Mouse (Mus musculus) intestine, postnatal 0 days (tissue): ENCODE data around the gene Dnajc8. TPM values are rescaled to one million over a fixed set of nuclear protein-coding genes. Genes with fewer than 3 reads are reported as not detected.
A peak's percentile ranks its signal among the peaks of the same experiment; 100 is the strongest.

Source experiments
- ATAC-seq: fragments of 200-750 bp; cut with Nextera tagmentation; 2 replicates; pipeline ENCODE4 v1.8.0; 2017; ENCODE audit warnings: mild to moderate bottlenecking, moderate TSS enrichment, moderate library complexity
- H3K27ac ChIP-seq: fragments of 300-500 bp; sonication (generic); 2 replicates; pipeline ENCODE4 v1.5.1; 2014; ENCODE audit warnings: mild to moderate bottlenecking, low read depth, low read length, moderate library complexity
- H3K27me3 ChIP-seq: fragments of 300-500 bp; sonication (generic); replicated peaks from 2 replicates; pipeline ENCODE4 v1.6.1; 2014; ENCODE audit warnings: low read length, mixed read lengths; ENCODE audit not compliant: control insufficient read depth, insufficient read depth
- H3K36me3 ChIP-seq: fragments of 300-500 bp; sonication (generic); 2 replicates; pipeline ENCODE4 v1.6.1; 2014; ENCODE audit warnings: mild to moderate bottlenecking, moderate library complexity; ENCODE audit not compliant: control insufficient read depth, insufficient read depth
- H3K4me1 ChIP-seq: fragments of 300-500 bp; sonication (generic); replicated peaks from 2 replicates; pipeline ENCODE4 v1.6.1; 2014; ENCODE audit warnings: antibody characterized with exemption, low read length, mixed read lengths; ENCODE audit not compliant: control insufficient read depth, insufficient read depth
- H3K4me2 ChIP-seq: fragments of 300-500 bp; sonication (generic); replicated peaks from 2 replicates; pipeline ENCODE4 v1.6.1; 2014; ENCODE audit warnings: low read depth, mild to moderate bottlenecking, moderate library complexity
- H3K4me3 ChIP-seq: fragments of 300-500 bp; sonication (generic); 2 replicates; pipeline ENCODE4 v1.5.1; 2014; ENCODE audit warnings: low read depth, low read length
- H3K9ac ChIP-seq: fragments of 300-500 bp; sonication (generic); 2 replicates; pipeline ENCODE4 v1.6.1; 2014; ENCODE audit warnings: mild to moderate bottlenecking, low read depth, low read length
- H3K9me3 ChIP-seq: fragments of 300-500 bp; sonication (generic); 2 replicates; pipeline ENCODE4 v1.6.1; 2016; ENCODE audit warnings: mixed run types; ENCODE audit not compliant: control insufficient read depth
- CTCF ChIP-seq: sonication (generic); IDR thresholded peaks from 2 replicates; pipeline ENCODE4 v1.5.1; 2016; ENCODE audit warnings: low read depth, mild to moderate bottlenecking, control low read depth, antibody characterized with exemption, moderate library complexity
- WGBS: fragments of 180-500 bp; shearing (Covaris S2); extraction: QIAGEN DNeasy Blood & Tissue Kit; methylation state at CpG from one replicate; pipeline ENCODE4 v1.1.7; 2014; 5-methylcytosine and 5-hydroxymethylcytosine counted together
- polyA plus RNA-seq: library from polyadenylated mRNA; unstranded; fragments of >200 nt; fragmentation: Nextera tagmentation; extraction: Ambion mirVana; gene quantifications from 2 replicates; pipeline ENCODE4 v1.2.1, GENCODE M21; 2015

Dnajc8 gene
- polyA plus RNA-seq, 1 experiment from 2014 or later, result 119 TPM

DNA sequence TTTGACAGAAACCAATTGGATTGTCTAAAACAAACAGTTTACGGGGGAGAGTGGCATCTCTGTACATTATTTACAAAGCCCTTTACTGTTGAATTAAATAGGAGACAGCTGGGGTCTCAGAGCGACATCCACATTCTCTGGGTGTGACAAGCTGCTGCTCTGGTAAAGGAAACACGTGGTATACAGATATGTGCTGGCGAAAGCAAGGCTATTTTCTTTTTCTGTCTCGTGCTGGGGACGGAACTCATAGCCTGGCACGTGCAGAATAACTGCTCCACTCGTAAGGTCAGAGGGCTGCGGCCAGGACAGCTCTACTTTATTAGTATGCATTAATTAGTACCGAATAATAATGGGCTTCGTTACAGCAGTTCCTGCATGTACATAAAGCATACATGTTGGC, 38.0 kb downstream of the Dnajc8 start:
- WGBS, result 45% methylated on average over 11 of the region's 11 CpGs
- ATAC-seq, result no peak

GRCm38 (mm10) chr4:132574809-132575347, 39.5 kb downstream of the Dnajc8 start:
- no peak for TF ChIP-seq CTCF
- Histone ChIP-seq H3K9ac (no peak overlapping the region), H3K4me1 (peaks cover 4% of the 10 kb centered on the region; the same call in 1 of the 2 replicates), H3K4me2 (no peak overlapping the region), H3K4me3 (no peak overlapping the region), H3K36me3 (no peaks in the 10 kb centered on the region), H3K9me3 (no peaks in the 10 kb centered on the region), H3K27ac (no peak overlapping the region), H3K27me3 (no peaks in the 10 kb centered on the region)
- whole genome bisulfite sequencing, result 88% methylated on average over 1 of the region's 1 CpGs
- no peak for ATAC-seq

More for the DNA sequence above, 38.0 kb downstream of the Dnajc8 start:
- Histone ChIP-seq H3K4me1 (peaks cover 4% of the 10 kb centered on the region; the same call in 1 of the 2 replicates), H3K4me3 (no peak overlapping the region), H3K9ac (no peak overlapping the region), H3K4me2 (0 out of 2 replicates have a peak overlapping the region, but pooled peaks have one; percentile 2), H3K36me3 (no peaks in the 10 kb centered on the region), H3K27ac (no peak overlapping the region), H3K9me3 (no peaks in the 10 kb centered on the region), H3K27me3 (no peaks in the 10 kb centered on the region)
- no peak for TF ChIP-seq CTCF

GRCm38 (mm10) chr4:132583781-132584180, 48.4 kb downstream of the Dnajc8 start:
- Histone ChIP-seq H3K4me3 (no peak overlapping the region), H3K36me3 (no peaks in the 10 kb centered on the region), H3K9me3 (no peaks in the 10 kb centered on the region), H3K4me2 (no peak overlapping the region), H3K9ac (no peak overlapping the region), H3K27me3 (no peaks in the 10 kb centered on the region), H3K4me1 (no peaks in the 10 kb centered on the region), H3K27ac (no peak overlapping the region)
- no peak for ATAC-seq
- no peak for TF ChIP-seq CTCF
- WGBS, result 63% methylated on average over 3 of the region's 3 CpGs

- no peaks in the 10 kb centered on the region for H3K4me1 ChIP-seq
- H3K36me3 ChIP-seq, result no peaks in the 10 kb centered on the region
- no peaks in the 10 kb centered on the region for H3K27me3 ChIP-seq
- no peak overlapping the region for H3K4me3 ChIP-seq
- no peak for ATAC-seq
- no peak for TF ChIP-seq CTCF
- H3K9ac ChIP-seq, result no peak overlapping the region
- no peak overlapping the region for H3K4me2 ChIP-seq
- H3K9me3 ChIP-seq, result no peaks in the 10 kb centered on the region
- WGBS, result 68% methylated on average over 2 of the region's 2 CpGs
- H3K27ac ChIP-seq, result no peak overlapping the region
Measured at GRCm38 (mm10) chr4:132584975-132585374, 49.6 kb downstream of the Dnajc8 start.

- no peak for TF ChIP-seq CTCF
- no peaks in the 10 kb centered on the region for H3K9me3 ChIP-seq
- no peaks in the 10 kb centered on the region for H3K4me1 ChIP-seq
- H3K27me3 ChIP-seq, result no peaks in the 10 kb centered on the region
- no peak for ATAC-seq
- no peak overlapping the region for H3K4me2 ChIP-seq
- WGBS, result 92% methylated on average over 4 of the region's 4 CpGs
- H3K36me3 ChIP-seq, result no peaks in the 10 kb centered on the region
- H3K4me3 ChIP-seq, result no peak overlapping the region
- no peak overlapping the region for H3K27ac ChIP-seq
- no peak overlapping the region for H3K9ac ChIP-seq
Measured at GRCm38 (mm10) chr4:132586282-132586681, 50.9 kb downstream of the Dnajc8 start.

- no peak for TF ChIP-seq CTCF
- H3K36me3 ChIP-seq, result no peaks in the 10 kb centered on the region
- 74% methylated on average over 3 of the region's 3 CpGs for WGBS
- no peak overlapping the region for H3K4me3 ChIP-seq
- no peaks in the 10 kb centered on the region for H3K4me1 ChIP-seq
- H3K9ac ChIP-seq, result no peak overlapping the region
- no peaks in the 10 kb centered on the region for H3K27me3 ChIP-seq
- H3K27ac ChIP-seq, result no peak overlapping the region
- ATAC-seq, result no peak
- no peak overlapping the region for H3K4me2 ChIP-seq
- no peaks in the 10 kb centered on the region for H3K9me3 ChIP-seq
Measured at GRCm38 (mm10) chr4:132588512-132588911, 53.2 kb downstream of the Dnajc8 start.

DNA sequence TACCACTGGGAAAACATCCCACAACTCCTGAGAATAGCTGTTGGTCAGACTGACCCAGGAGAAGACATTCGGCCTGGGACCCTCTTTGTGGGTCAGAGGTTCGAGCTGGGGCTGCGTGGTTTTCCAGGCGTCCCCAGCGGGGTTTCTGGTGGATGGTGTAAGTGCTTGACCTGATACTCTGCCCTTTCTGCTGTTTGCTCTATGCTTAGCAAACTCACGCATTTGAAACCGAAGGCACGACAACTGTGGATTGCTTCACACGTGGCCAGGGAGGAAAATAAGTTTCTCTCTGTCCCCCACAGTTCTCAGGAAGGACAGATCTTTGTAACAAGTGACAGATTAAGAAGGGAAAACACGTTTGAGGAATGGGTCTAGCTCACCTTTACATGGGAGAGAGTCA, 55.3 kb downstream of the Dnajc8 start:
- no peak for ATAC-seq
- no peak for TF ChIP-seq CTCF
- no peak overlapping the region for H3K4me2 ChIP-seq
- no peak overlapping the region for H3K4me3 ChIP-seq
- no peaks in the 10 kb centered on the region for H3K27me3 ChIP-seq
- no peak overlapping the region for H3K9ac ChIP-seq
- no peaks in the 10 kb centered on the region for H3K36me3 ChIP-seq
- H3K27ac ChIP-seq, result no peak overlapping the region
- H3K9me3 ChIP-seq, result no peaks in the 10 kb centered on the region
- WGBS, result 80% methylated on average over 10 of the region's 10 CpGs
- H3K4me1 ChIP-seq, result no peaks in the 10 kb centered on the region
